Mouse (Mus musculus) C2C12 (cell line): ENCODE measurements around the gene Lasp1. TPM values are rescaled to one million over a fixed set of nuclear protein-coding genes. Genes with fewer than 3 reads are reported as not detected.

ENCODE experiments used
- H3K27me3 ChIP-seq: one replicate; pipeline ENCODE4 v1.6.1; 2011; ENCODE audit not compliant: control insufficient read depth, insufficient read depth, insufficient read length
- H3K36me3 ChIP-seq: one replicate; pipeline ENCODE4 v1.6.1; 2011; ENCODE audit not compliant: control insufficient read depth, insufficient read depth
- H3K4me3 ChIP-seq: one replicate; pipeline ENCODE4 v1.5.1; 2011; ENCODE audit warnings: mild to moderate bottlenecking, control low read depth; ENCODE audit not compliant: poor library complexity, insufficient read depth, severe bottlenecking
- H3K79me2 ChIP-seq: one replicate; pipeline ENCODE4 v1.6.1; 2011; ENCODE audit not compliant: control insufficient read depth, insufficient read depth
- H3K79me3 ChIP-seq: one replicate; pipeline ENCODE4 v1.6.1; 2011; ENCODE audit warnings: low read depth, control low read depth
- H3ac ChIP-seq: one replicate; pipeline ENCODE3; 2011; ENCODE audit warnings: low read depth; ENCODE audit not compliant: control insufficient read depth, insufficient read length
- CEBPB ChIP-seq: IDR thresholded peaks from one replicate; pipeline ENCODE4 v1.6.1; 2011; ENCODE audit warnings: low read depth, mild to moderate bottlenecking, control low read depth, moderate library complexity
- CTCF ChIP-seq: IDR thresholded peaks from one replicate; pipeline ENCODE4 v1.5.1; 2011; ENCODE audit not compliant: control insufficient read depth, insufficient read depth, insufficient read length
- FOSL1 ChIP-seq: IDR thresholded peaks from one replicate; pipeline ENCODE4 v1.8.0; 2011; ENCODE audit warnings: mild to moderate bottlenecking, low read length; ENCODE audit not compliant: poor library complexity, insufficient read depth, severe bottlenecking
- MAX ChIP-seq: IDR thresholded peaks from one replicate; pipeline ENCODE4 v1.6.1; 2011; ENCODE audit warnings: mild to moderate bottlenecking, control low read depth
- MYOD1 ChIP-seq: IDR thresholded peaks from one replicate; pipeline ENCODE4 v1.6.1; 2011; ENCODE audit warnings: low read depth; ENCODE audit not compliant: control insufficient read depth, insufficient read length
- MYOG ChIP-seq: IDR thresholded peaks from one replicate; pipeline ENCODE4 v1.6.1; 2011; ENCODE audit not compliant: control insufficient read depth, insufficient read length; ENCODE audit errors: extremely low read depth
- USF1 ChIP-seq: IDR thresholded peaks from one replicate; pipeline ENCODE4 v1.6.1; 2011; ENCODE audit warnings: low read depth, mild to moderate bottlenecking, control low read depth, moderate library complexity
- polyA plus RNA-seq: library from polyadenylated mRNA; unstranded; fragments of >200 nt; fragmentation: generic; extraction: Trizol; gene quantifications from one replicate; pipeline ENCODE4 v1.2.1, GENCODE M21; 2012; ENCODE audit warnings: missing spikeins

Gene Lasp1
- polyA plus RNA-seq, 1 experiment = 219 TPM

- Histone ChIP-seq H3K27me3 (no peaks in the 10 kb centered on the region), H3ac (peak within 1 kb of the TSS; percentile 30), H3K36me3 (no peaks in the 10 kb centered on the region), H3K79me2 (no peaks in the 10 kb centered on the region), H3K79me3 (no peaks in the 10 kb centered on the region), H3K4me3 (peak within 1 kb of the TSS; percentile 31)
- TF ChIP-seq MAX (no peak), USF1 (no peak), CTCF (peak; percentile 40)
These were observed 85.3 kb downstream of the Lasp1 start, which contains the start of gene Fbxo47 for GRCm38 (mm10) chr11:97883918-97884600. Fbxo47 (minus strand) TSS chr11:97884154.

- Histone ChIP-seq H3K36me3 (no peaks in the 10 kb centered on the region), H3K4me3 (peak overlapping the region; percentile 31), H3ac (no peak overlapping the region), H3K79me2 (no peaks in the 10 kb centered on the region), H3K79me3 (no peaks in the 10 kb centered on the region), H3K27me3 (no peaks in the 10 kb centered on the region)
- TF ChIP-seq MYOG = no peak
- no peak for TF ChIP-seq MYOD1
- TF ChIP-seq MAX = no peak
- no peak for TF ChIP-seq CTCF
- TF ChIP-seq CEBPB = no peak
- no peak for TF ChIP-seq USF1
- no peak for TF ChIP-seq FOSL1
These were observed 85.9 kb downstream of the Lasp1 start for GRCm38 (mm10) chr11:97884601-97885185.

GRCm38 (mm10) chr11:97885296-97885915 lies 86.6 kb downstream of the Lasp1 start:
- no peaks in the 10 kb centered on the region for H3K36me3 ChIP-seq
- H3K4me3 ChIP-seq = peak overlapping the region; percentile 31
- no peaks in the 10 kb centered on the region for H3K79me2 ChIP-seq
- H3K27me3 ChIP-seq = no peaks in the 10 kb centered on the region
- no peaks in the 10 kb centered on the region for H3K79me3 ChIP-seq
- H3ac ChIP-seq = no peak overlapping the region
- TF ChIP-seq MYOD1 (no peak), USF1 (no peak), MYOG (no peak), FOSL1 (no peak), CTCF (no peak), CEBPB (no peak)

Other genes with a start within 250 kb of the Lasp1 start
- 0.01 TPM for gene Srcin1, start 222.8 kb upstream of the Lasp1 start, polyA plus RNA-seq
- gene Epop, start 169.3 kb upstream of the Lasp1 start, polyA plus RNA-seq = 15.9 TPM
- 12.5 TPM for gene Mllt6, start 135.6 kb upstream of the Lasp1 start, polyA plus RNA-seq
- 110 TPM for gene Cisd3, start 113.2 kb upstream of the Lasp1 start, polyA plus RNA-seq
- gene Pcgf2, start 98.5 kb upstream of the Lasp1 start, polyA plus RNA-seq = 29.2 TPM
- 690 TPM for gene Psmb3, start 95.6 kb upstream of the Lasp1 start, polyA plus RNA-seq
- gene Pip4k2b, start 54.3 kb upstream of the Lasp1 start, polyA plus RNA-seq = 28.3 TPM
- gene Cwc25, start 32.4 kb upstream of the Lasp1 start, polyA plus RNA-seq = 8.7 TPM
- gene 1700001P01Rik, start 23.1 kb upstream of the Lasp1 start, polyA plus RNA-seq = 0.14 TPM
- 1,391 TPM for gene Rpl23, start 16.6 kb upstream of the Lasp1 start, polyA plus RNA-seq
- gene B230217C12Rik, start 41.8 kb downstream of the Lasp1 start, polyA plus RNA-seq = 4.9 TPM
- 0.11 TPM for gene Fbxo47, start 85.2 kb downstream of the Lasp1 start, polyA plus RNA-seq
- gene Plxdc1, start 187.4 kb downstream of the Lasp1 start, polyA plus RNA-seq = 0.25 TPM
- 0.54 TPM for gene Arl5c, start 197.2 kb downstream of the Lasp1 start, polyA plus RNA-seq
- 6.1 TPM for gene Cacnb1, start 224.0 kb downstream of the Lasp1 start, polyA plus RNA-seq
- 3,682 TPM for gene Rpl19, start 227.7 kb downstream of the Lasp1 start, polyA plus RNA-seq